Mouse (Mus musculus): ENCODE results near the gene Nxpe3.

DNA sequence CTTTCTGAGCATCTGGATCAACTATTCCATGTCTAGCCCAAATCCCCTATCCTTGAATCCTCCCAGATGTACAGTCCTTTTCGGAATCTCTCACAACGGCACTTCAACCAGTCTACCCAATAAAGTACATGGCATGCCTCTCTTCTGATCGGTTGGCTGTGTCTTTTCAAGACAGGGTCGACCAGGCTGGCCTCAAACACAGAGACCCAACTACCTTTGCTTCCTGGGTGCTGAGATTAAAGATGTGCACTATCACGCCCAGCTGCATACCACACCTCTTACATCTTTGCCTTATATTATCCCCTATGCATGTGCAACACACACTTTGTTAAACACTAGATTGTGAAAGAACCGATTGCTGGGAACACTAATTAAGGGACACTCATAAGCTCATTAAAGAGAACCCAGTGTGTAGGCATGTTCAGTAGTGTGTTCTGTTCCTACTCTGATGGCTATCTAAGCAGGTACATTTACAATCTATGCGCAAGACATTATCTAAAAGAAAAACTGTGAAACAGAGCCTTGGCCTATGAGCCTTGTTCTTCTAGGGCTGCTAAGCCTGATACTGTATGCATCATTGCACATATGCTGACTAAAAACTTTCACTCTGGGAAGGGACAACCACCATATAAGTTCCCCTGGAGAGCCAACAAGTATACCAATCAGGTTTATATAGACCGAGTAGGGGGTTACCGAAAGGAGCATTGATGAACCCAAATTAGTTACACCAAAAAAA lies 85.1 kb downstream of the Nxpe3 start:
- TF ChIP-seq CTCF (IDR thresholded peaks at IDR 0.05; ENCODE audit: extremely low read depth, insufficient read depth, low read length) = no peak
- no peak for TF ChIP-seq POLR2A (IDR thresholded peaks at IDR 0.05; ENCODE audit: extremely low read depth, insufficient read depth, low read length)
